Mouse (Mus musculus) G1E (cell line): ENCODE data around the gene Trem3.

Experiments
- CTCF ChIP-seq: IDR thresholded peaks from 2 replicates; pipeline ENCODE4 v1.5.1; 2012; ENCODE audit warnings: low read depth, low read length, inconsistent platforms, mixed read lengths
- GATA2 ChIP-seq: IDR thresholded peaks from 2 replicates; pipeline ENCODE4 v1.6.1; 2012; ENCODE audit warnings: low read depth, low read length, inconsistent platforms, borderline replicate concordance
- TAL1 ChIP-seq: conservative IDR thresholded peaks from 2 replicates; pipeline ENCODE4 v1.6.1; 2012; ENCODE audit warnings: low read depth, low read length, inconsistent platforms, mixed read lengths

GRCm38 (mm10) chr17:48301792-48302191, 54.2 kb downstream of the Trem3 start:
- TF ChIP-seq CTCF (no peak), TAL1 (no peak), GATA2 (no peak)
